Mouse (Mus musculus) bone marrow, adult 2 months (tissue): ENCODE results near the gene Kalrn. TPM values are rescaled to one million over a fixed set of nuclear protein-coding genes. Genes with fewer than 3 reads are reported as not detected.

Source experiments
- H3K27ac ChIP-seq: fragments of 200-500 bp; 2 replicates; pipeline ENCODE4 v1.5.1; 2012; ENCODE audit warnings: low read depth, mild to moderate bottlenecking, control low read depth, inconsistent platforms, low read length; ENCODE audit not compliant: control insufficient read depth, poor library complexity, insufficient read depth
- H3K4me1 ChIP-seq: fragments of 200-500 bp; 2 replicates; pipeline ENCODE4 v1.6.1; 2011; ENCODE audit warnings: low read length; ENCODE audit not compliant: control insufficient read depth, insufficient read depth
- H3K4me3 ChIP-seq: fragments of 200-500 bp; replicated peaks from 2 replicates; pipeline ENCODE3; 2011; ENCODE audit warnings: mild to moderate bottlenecking, low read depth, low read length, control low read depth; ENCODE audit not compliant: control insufficient read depth
- CTCF ChIP-seq: fragments of 200-500 bp; IDR thresholded peaks from 2 replicates; pipeline ENCODE4 v1.5.1; 2011; ENCODE audit warnings: low read length, control low read depth; ENCODE audit not compliant: control insufficient read depth, insufficient read depth
- POLR2A ChIP-seq: fragments of 200-500 bp; IDR thresholded peaks from 2 replicates; pipeline ENCODE4 v1.6.1; 2011; ENCODE audit warnings: low read depth, mild to moderate bottlenecking, control low read depth, low read length, borderline replicate concordance; ENCODE audit not compliant: control insufficient read depth
- WGBS: fragments of 180-500 bp; shearing (Covaris S2); methylation state at CpG from one replicate; pipeline ENCODE4 v1.1.7; 2018; 5-methylcytosine and 5-hydroxymethylcytosine counted together
- polyA plus RNA-seq: library from polyadenylated mRNA; stranded (reverse); fragments of >200 nt; gene quantifications from 2 replicates; pipeline ENCODE4 v1.2.4, GENCODE M21; 2011; ENCODE audit warnings: low replicate concordance; ENCODE audit not compliant: missing spikeins, insufficient read depth, insufficient read length

Gene Kalrn
- polyA plus RNA-seq, 1 experiment, result 72.1 TPM

- TF ChIP-seq CTCF (no peak), POLR2A (no peak)
- H3K27ac ChIP-seq, result no peak overlapping the region
- peaks cover 2% of the 10 kb centered on the region for H3K4me1 ChIP-seq
- no peak overlapping the region for H3K4me3 ChIP-seq
- WGBS, result 2% methylated on average over 4 of the region's 4 CpGs
Observed at GRCm38 (mm10) chr16:34248256-34248655, 325.1 kb downstream of the Kalrn start.

GRCm38 (mm10) chr16:34241936-34242729 lies 331.2 kb downstream of the Kalrn start:
- H3K4me3 ChIP-seq, result no peak overlapping the region
- 91% methylated on average over 16 of the region's 16 CpGs for WGBS
- H3K27ac ChIP-seq, result no peak overlapping the region
- no peaks in the 10 kb centered on the region for H3K4me1 ChIP-seq
- TF ChIP-seq CTCF (no peak), POLR2A (no peak)

DNA sequence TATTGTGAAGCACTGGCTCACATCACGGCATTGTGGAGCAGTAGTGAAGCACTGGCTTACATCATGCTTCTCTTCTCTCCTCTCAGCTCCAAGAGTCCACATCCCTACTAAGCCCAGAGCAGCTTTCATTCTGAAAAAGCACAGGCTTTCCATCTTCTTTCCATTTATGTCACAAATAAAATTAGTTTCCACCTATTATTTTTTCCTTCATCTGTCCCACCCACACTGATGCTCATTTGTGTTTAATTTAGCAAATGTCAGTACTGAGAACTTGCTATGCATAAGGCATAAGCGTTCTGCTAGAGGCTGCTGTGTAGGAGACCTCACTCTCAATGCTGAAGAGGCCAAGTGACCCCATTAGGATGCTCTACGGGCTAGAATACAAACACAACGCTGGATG lies 333.7 kb downstream of the Kalrn start:
- Histone ChIP-seq H3K27ac (no peak overlapping the region), H3K4me1 (no peaks in the 10 kb centered on the region), H3K4me3 (no peak overlapping the region)
- no peak for TF ChIP-seq CTCF
- no peak for TF ChIP-seq POLR2A
- WGBS, result 88% methylated on average over 4 of the region's 4 CpGs

DNA sequence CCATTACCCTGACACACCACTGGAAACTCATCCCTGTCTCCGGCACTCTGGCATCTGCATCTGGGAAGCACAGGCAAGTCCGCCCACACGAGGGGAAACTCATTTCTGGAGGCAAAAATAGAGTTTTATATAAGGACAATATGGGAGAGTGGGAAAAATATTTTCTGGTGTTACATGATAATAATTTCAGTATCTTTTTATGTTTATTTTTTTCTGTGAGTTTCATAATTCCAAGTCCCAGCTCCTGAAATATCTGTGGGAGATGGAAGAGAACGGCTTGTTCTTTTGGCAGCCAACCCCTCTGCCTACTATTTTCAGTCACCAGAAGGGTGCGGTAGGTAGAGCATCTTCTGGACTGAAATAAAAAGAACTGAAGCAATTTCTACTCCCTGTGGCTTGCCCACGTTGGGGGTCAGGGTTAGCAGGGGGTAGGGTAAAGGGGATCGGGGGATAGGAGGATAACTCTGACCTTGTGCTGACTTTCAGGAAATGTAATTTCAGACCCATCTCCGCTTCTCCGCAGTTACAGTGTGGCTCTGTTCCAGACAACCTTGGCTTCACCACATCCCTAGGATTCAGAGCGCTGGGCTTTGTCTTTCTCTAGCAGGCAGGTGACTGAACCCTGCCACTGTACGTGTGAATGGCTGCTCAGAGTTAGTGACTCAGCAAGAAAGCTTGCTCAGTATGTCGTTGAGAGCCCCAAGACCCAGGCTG lies 336.3 kb downstream of the Kalrn start:
- 64% methylated on average over 12 of the region's 12 CpGs for WGBS
- TF ChIP-seq POLR2A, result no peak
- TF ChIP-seq CTCF, result no peak
- H3K4me3 ChIP-seq, result no peak overlapping the region
- no peaks in the 10 kb centered on the region for H3K4me1 ChIP-seq
- no peak overlapping the region for H3K27ac ChIP-seq

DNA sequence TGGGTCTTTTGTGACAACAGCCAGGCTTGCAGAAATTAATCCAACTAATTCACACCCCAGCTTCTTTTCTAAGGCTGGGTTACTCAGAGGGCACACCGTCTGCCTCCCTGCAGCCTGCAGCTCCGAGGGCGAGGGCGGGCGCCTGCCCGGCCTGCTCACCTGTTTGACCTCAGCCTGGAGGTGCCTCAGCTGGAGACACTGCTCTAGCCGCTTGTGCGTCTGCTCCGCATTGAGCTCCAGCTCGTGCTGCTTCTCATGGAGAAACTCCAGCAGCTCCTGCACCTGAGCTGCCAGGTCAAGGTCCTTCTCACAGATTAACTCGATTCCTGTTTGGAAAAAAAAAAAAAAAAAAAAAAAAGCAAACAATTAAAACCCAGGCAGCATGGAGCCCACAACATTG lies 338.2 kb downstream of the Kalrn start:
- TF ChIP-seq CTCF (no peak), POLR2A (no peak)
- Histone ChIP-seq H3K27ac (no peak overlapping the region), H3K4me1 (no peaks in the 10 kb centered on the region), H3K4me3 (no peak overlapping the region)
- WGBS, result 83% methylated on average over 11 of the region's 11 CpGs

GRCm38 (mm10) chr16:34231952-34232351 lies 341.4 kb downstream of the Kalrn start:
- WGBS, result 81% methylated on average over 5 of the region's 5 CpGs
- no peak overlapping the region for H3K27ac ChIP-seq
- no peaks in the 10 kb centered on the region for H3K4me1 ChIP-seq
- H3K4me3 ChIP-seq, result no peak overlapping the region
- TF ChIP-seq CTCF, result no peak
- TF ChIP-seq POLR2A, result no peak

DNA sequence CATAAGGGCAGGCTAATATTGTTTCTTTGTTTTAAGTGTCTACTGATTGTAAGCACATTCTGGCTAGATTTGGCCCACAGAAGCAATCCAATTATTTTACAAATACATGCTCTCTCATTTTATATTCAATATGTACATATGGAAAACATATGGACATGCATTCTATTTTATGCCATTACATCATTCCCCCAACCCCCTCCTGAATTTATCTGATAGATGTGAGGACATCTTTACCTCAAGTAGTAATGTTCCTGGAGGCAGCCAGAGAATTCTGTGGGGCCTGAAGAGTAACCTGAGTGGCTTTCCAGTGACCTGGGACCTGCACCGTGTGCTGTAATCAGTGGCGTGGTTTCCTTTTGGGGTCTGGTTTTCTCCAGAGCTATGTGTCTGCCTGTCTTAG lies 342.2 kb downstream of the Kalrn start:
- WGBS, result 28% methylated on average over 2 of the region's 2 CpGs
- Histone ChIP-seq H3K27ac (no peak overlapping the region), H3K4me3 (no peak overlapping the region), H3K4me1 (no peaks in the 10 kb centered on the region)
- TF ChIP-seq POLR2A (no peak), CTCF (no peak)

- no peaks in the 10 kb centered on the region for H3K4me1 ChIP-seq
- no peak for TF ChIP-seq CTCF
- no peak for TF ChIP-seq POLR2A
Observed at GRCm38 (mm10) chr16:34229350-34229749, 344.0 kb downstream of the Kalrn start.

GRCm38 (mm10) chr16:34228661-34229060 lies 344.7 kb downstream of the Kalrn start:
- Histone ChIP-seq H3K4me1 (no peaks in the 10 kb centered on the region), H3K4me3 (no peak overlapping the region), H3K27ac (no peak overlapping the region)
- TF ChIP-seq POLR2A (no peak), CTCF (no peak)
- WGBS, result 63% methylated on average over 5 of the region's 5 CpGs

More at GRCm38 (mm10) chr16:34229350-34229749, 344.0 kb downstream of the Kalrn start:
- Histone ChIP-seq H3K4me3 (no peak overlapping the region), H3K27ac (no peak overlapping the region)
- WGBS, result 73% methylated on average over 8 of the region's 8 CpGs
